Mouse (Mus musculus): ENCODE measurements at regions not wholly inside any gene's neighbourhood (a gene's known extent, or its start where the extent isn't known, plus 50 kb on each side); places are given as distances from the start of the nearest gene placed in this dataset.

DNA sequence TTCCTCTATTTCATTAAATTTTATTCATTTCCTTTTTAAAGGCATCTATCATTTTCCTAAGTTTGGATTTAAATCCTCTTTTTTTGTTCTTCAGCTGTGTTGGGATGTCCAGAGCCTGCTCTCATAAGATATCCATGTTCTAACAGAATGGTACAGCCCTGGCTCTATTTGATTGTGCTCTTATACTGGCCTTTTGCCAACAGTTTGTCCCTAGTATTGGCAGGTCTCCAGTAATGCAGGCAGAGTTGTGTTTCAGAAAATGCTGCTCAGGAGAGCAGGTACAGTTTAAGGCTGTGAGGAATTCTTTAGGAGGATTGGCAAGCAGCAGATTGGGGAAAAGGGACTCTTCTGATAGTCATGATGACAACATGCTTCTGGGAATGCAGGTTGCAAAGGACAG lies 797.1 kb upstream of the Slit2 start:
- DNase-seq, result no peak

DNA sequence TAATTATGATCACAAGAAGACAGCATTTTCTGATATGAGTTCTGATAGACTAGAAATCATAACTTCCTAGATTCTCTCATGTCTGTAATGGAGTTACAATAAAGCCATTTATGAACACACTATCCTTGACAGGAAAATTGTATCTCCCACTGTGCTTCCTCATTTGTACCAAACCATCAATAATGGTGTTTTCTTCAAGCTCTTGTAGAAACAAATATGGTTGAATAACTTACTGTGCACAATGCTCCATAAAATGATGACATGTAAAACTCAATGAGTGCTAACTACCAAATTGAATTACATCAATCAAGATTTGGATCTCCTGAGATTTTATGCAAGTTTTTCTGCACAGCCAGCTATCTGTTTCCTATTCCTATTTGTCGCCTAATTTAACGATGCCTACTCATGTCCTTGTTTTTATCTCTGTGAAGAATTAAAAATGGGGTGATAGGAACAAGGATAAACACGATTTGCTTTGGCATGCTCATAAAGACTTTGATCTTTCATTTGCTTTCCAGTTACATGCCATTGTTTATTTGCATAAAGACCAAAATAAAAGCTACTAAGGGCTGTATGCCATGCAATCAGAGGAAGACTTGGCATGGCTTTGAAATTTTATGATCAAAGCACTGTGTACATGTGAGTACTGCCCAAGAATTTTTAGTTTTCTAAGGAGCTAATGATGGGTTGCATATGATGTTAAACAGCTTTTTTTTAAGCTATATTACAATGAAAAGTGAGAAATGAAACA lies 780.6 kb upstream of the Slit2 start:
- no peak for DNase-seq

- DNase-seq, result no peak
Measured at GRCm38 (mm10) chr5:47202915-47203296, 780.0 kb upstream of the Slit2 start.

DNA sequence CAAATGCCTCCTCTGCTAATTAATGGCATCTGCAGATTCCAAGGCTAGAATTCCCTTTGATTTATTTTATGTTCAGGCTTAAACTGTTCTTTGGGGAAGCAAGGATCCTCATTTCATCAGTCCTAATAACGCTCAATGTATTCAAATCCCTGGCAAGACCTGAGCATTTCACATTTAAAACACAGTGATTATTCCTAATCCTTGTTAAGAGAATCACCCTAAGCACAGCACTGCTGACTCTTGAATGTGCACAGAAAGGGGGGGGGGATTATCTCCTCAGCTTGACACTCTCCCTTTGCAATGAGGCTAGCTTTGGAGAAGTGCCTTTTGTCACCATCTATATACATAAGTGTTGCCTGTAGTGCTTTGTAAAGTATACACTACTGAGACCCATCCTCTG lies 772.4 kb upstream of the Slit2 start:
- no peak for DNase-seq

DNA sequence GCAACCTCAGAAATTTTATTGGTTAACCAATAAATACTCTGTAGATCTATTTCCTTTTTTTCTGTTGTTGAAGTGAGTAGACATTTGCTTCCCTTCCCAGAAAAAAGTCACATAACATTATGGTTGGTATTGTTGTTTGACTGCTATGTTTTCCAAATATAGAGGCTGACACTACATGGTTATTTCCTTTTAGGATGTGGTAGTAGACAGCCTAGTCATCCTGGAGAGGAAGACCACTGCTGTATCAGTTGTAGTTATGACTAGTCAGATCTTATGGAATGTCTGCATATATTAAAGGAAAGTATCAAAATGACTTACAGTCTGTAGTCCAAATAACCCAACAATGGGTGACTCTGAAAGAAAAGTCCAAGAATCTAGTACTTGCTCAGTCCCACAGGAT lies 767.5 kb upstream of the Slit2 start:
- DNase-seq, result no peak

GRCm38 (mm10) chr5:47225247-47225646 lies 757.7 kb upstream of the Slit2 start:
- no peak for DNase-seq

DNA sequence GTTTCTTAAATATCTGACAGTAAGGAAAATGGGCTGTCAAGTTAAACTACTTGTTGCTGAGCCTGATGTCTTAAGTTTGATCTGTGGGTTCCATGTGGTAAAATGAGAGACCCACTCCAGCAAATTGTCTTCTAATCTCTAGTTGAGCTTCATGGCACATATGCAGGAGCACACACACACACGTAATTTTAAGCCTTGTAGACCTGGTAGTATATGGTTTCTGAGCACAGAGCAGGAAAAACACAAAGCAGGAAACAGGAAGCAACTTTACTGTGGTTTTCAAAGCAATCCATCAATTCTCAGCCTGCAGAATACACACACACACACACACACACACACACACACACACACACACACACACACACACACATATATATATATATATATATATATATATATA lies 746.8 kb upstream of the Slit2 start:
- DNase-seq, result no peak

DNA sequence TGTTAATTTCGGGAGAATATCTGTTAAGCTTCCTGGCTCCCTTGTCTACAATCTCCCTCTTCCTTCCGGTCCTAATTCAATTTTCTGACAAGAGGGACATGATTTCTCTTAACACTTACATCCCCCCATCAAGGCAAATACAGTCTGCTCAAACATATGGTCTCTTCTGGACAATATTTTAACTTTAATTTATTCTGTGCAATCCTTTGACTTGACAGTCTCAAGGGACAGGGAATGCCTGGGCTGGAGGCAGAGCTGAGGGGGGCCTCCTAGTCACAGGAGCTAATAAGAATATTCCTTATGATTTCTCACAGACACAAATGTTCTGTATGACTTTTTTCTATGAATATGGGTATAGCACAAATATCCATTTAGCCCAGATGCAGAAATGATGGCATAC lies 742.9 kb upstream of the Slit2 start:
- no peak for DNase-seq

GRCm38 (mm10) chr5:47240586-47240985 lies 742.4 kb upstream of the Slit2 start:
- no peak for DNase-seq

DNA sequence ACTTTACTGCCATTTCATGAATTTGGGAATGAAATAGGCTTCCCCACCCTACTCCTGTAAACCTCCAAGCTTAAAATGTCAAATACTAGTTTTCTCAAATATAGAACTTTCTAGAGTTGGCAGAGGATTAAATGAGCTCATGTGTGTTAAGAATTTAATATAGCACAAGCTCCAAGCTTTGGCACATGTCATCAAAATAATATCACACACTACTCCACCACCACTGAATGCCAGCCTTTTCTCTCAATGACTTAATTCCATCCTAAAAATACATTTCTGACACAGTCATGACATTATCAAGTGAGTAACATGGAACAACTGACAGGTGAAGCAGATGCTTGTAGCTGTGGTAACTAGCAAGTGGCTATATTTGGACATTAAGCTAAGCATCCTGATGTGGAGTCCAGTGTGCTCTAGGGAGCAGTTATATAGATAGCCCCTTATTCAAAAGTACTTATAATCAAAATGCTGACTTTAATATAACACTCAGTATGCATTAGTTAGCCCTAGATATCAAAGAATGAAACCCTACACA lies 728.0 kb upstream of the Slit2 start:
- no peak for DNase-seq

- no peak for DNase-seq
Measured at GRCm38 (mm10) chr5:47261658-47262411, 721.1 kb upstream of the Slit2 start.

DNA sequence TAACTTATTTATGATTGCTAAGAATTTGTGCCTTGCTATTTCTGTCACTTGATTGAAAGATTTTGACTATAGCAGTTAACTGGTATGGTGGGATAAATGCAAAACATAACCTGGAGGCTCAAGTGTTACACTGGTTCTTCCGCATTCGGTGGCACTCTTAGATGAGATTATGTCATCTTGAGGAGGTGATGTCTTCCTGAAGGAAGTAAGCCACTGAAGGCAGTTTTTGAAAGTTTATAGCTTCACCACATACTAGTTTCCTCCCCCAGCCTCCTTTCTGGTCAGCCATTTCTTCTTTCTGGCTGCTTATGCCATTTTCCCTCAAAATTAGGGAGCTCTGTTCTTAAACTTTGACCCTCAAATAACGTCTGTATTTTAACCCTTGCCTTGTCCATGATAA lies 710.3 kb upstream of the Slit2 start:
- DNase-seq, result no peak

DNA sequence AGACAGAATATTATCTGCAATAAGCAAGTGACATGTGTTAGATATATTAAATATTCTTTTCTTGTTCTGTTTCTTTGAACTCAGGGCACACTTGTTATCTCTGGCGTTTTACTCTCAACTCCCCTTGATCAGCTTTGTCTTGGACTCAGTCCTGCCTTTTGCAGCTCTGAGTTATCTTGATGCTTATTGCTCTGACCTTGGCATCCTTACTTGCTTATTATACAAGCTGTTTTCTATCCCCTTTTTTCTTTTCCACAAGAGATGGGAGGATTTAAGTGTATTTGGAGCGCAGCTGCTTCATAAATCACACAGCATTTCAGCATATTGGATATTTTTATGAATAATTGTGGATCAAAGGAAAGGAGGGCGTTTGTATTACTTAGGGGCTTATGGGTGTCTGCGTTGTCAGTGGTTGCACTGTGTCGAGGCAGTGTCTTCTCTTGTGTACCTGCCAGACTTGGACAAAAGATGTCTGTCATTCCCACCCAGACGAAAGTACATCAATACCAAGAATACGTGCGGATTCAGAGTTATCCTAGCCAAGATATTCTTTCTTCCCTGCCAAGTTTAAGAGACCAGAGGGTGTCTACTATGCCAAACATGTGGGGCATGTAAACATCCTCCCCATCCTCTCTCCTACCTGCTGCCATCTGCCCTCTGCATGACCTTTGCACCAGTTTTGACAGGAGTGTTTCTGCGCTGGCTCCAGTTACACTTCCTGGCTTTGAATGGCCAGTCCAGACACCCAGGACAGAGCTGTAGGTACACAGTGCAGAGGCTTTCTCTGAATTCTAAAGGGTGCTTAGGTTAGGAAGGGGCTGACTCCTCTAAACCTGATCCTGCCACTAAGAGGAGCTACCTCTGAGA lies 709.3 kb upstream of the Slit2 start:
- DNase-seq, result no peak

- DNase-seq, result no peak
Measured at GRCm38 (mm10) chr5:47274256-47274638, 708.7 kb upstream of the Slit2 start.

DNA sequence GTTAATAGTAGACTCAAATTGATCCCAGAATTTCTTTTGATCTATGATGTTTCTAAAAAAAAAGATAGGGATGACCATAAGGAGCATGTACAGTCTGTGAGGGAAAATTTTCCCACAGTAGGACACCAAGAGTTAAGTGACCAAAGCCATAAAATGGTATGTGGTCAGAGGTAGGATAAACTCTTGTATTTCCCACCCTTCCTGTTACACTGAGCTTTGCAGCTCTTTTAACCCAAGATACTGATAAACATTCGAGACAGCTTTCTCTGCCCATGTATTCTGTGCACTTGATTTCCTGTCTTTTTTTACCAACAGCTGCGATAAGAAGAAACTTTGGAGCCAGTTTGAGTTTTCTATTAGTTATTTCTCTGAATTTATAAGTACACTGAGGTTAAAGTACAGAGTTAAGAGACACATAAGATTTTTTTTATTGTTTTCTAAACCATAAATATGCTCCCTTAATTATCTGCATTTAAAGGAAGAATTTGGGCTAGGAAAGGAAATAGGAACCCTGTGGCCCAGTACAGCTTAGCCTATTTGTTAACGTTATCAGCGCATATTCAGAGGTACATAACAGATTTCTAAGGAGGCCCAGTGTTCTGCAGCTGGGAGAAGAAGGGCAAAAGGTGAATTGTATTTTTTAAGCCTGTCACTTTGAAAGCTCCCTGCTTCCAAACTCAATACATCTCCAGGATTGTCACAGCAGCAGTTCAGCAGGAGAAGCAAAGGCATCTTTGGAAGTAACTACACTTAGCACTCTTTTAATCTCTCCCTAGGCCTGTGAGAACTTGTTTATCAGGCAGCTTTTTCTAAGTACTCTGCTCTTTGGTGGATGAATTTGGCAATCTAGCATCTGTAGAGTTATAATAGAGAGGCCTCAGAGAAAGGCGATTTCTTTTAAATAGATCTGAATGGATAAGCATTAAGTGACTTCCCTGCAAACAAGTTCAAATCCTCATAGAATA lies 706.4 kb upstream of the Slit2 start:
- no peak for DNase-seq

DNA sequence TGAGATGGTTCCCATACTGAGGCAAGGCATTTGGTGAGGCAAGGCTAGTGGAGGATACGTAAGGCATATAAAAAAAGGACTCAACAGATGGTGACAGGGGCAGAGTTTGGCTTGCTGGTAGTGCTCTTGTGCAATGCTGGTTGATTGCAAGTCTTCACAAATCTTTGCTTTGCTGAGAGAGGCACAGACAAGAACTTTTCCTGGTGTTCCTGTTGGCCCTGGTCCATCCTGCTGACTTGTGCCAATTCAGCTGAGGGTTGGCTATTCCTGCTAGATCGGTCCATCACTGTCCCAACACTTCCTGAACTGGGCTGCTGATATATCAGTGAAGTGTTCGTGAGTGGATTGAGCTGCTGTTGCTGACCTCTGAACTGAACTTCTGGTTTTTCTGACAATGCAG lies 703.3 kb upstream of the Slit2 start:
- no peak for DNase-seq

DNA sequence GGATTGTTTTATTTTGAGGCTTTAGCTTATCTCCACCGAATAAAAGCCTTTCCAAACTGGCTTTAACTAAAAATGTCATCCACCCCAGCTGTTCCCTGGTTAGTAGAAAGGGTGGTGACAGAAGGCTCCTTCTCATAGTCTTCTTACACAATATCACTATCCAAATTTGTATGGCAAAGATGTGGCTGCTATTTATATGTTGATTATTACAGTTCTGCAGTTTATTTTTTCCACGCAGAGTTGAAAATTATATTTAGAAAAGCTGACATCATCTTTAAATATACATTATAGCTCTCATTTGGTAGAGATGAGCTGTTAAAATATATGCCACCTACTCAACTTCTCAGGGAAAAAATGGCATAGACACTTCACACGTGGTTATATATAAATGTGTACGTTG lies 683.3 kb upstream of the Slit2 start:
- peak; percentile 55 for DNase-seq

GRCm38 (mm10) chr5:47317506-47317905 lies 665.4 kb upstream of the Slit2 start:
- DNase-seq, result peak; percentile 30

- DNase-seq, result no peak
Measured at GRCm38 (mm10) chr5:47318147-47318546, 664.8 kb upstream of the Slit2 start.

DNA sequence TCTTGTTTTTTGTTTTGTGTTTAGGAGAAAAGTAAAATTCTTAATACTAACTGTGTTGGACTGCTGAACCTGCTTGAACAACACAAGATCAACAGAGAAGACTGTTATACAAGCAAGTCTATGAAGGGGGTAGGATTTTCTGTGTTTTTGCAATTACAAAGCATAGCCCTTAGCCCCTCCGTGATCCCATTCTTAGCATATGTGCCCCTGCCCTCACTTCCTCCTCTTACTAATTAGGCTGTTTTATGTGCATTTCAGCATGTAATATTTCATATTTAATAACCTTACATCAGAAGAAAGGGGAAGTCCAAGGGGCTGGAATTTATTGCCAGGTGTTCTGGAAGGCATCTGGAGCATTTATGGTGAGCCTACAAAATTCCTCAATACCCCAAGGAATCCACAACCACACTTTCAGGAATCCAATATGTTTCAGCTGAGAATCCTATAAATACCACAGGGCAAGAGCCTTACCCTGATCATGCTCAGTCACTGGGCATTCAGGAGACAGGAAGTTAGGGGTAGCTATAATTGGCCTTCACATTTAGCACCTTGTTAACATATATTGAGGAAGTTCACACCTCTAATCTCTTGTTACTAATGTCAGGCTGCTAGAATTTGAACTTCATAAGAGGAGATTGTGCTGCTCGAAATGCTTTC lies 660.3 kb upstream of the Slit2 start:
- DNase-seq, result no peak

DNA sequence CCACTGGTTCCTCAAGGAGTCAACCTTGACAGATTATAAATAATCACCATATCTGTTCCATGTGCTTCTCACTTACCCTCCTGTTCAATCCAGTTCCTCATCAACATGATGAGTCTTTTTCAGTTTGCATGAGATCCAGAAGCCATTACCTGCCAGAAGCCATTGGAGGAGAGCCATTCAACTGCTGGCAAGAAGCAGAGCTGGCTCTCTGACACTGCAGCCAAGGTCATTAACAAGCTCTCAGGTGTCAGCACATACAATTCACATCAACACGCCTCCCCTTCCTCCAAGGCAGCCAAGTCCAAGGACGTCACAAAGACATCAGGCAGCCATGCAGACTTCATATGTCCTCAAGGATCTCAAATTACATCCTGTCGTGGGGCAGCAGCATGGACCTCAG lies 648.6 kb upstream of the Slit2 start:
- DNase-seq, result no peak

DNA sequence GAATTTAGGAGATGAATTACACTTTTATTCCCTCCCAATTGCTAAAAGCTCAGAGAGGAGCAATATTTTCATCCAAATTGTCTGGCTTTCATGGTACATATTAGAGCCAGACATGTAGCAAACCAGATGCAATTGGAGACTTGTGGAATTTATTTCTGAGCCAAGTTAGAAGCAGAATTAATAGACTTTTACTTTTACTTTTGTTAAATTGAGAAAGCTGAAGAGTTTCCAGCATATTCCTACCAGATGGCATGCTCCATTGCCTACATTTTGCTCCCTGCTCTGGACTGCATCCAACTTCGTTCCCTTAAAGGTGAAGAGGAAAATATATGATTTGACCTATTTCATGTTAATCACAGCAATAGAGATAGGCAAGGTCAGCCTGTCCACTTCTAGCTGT lies 646.4 kb upstream of the Slit2 start:
- peak; percentile 6 for DNase-seq
